Mouse (Mus musculus): ENCODE results near the gene Rfx8. TPM values are rescaled to one million over a fixed set of nuclear protein-coding genes. Genes with fewer than 3 reads are reported as not detected.

Rfx8 gene
- polyA plus RNA-seq, 1 experiment from 2014 or later: 0.23 TPM

DNA sequence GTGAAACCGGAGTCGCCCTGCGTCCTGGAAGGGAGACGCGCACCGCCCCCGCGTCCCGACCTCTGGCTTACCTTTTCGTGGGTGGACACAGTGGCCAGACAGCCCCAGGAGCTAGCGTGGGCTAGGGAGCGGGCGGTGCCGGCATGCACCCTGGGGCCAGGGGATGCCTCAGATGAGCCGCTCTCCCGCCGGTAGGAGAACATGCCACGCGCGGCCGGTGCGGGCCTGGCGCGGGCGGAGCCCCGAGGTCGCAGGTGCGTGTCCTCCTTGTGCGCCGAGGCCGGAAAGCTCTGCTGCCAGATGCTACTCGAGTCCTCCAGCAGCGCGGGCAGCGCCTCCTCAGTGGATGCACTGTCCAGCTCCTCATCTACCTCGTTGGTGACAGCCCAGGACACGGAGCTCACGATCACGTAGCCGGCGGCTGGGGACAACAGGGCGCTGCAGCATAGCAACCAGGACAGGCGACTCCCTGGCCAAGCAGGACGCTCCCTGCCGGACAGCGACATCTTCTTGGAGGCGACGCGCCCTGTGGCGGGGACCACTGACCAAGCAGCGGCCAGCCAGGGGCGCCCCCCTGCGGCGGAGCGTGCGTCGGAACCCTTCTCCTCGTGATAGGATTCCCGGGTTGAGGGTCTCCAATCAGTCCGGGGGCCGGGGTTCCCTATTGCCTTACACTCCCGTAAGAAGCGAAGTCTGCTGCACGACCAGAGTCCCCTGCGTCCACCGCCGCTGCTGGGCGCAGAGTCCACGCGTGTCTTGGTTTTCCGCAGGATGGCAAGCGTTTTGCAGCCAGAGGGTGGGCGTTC is 70.2 kb downstream of the Rfx8 start:
- under 1% methylated on average over 68 of the region's 73 CpGs for WGBS
- Histone ChIP-seq H3K4me3 (ENCODE audit: low read length) (peak overlapping the region; percentile 75), H3K4me2 (ENCODE audit: low read length) (peak overlapping the region; percentile 99), H3K27me3 (replicated peaks; ENCODE audit: control insufficient read depth, insufficient read depth, low read length) (no peaks in the 10 kb centered on the region; the same call in 1 of the 2 replicates), H3K36me3 (ENCODE audit: control insufficient read depth, insufficient read depth, low read length) (no peaks in the 10 kb centered on the region), H3K4me1 (ENCODE audit: control insufficient read depth, insufficient read depth, low read depth, low read length) (peaks cover 10% of the 10 kb centered on the region; the same call in 1 of the 2 replicates), H3K9ac (ENCODE audit: low read depth, low read length) (peak overlapping the region; percentile 80), H3K27ac (ENCODE audit: low read depth, low read length) (peak overlapping the region; percentile 84), H3K9me3 (ENCODE audit: control insufficient read depth, low read length) (no peaks in the 10 kb centered on the region)
- ATAC-seq: peak; percentile 85

- Histone ChIP-seq H3K9me3 (ENCODE audit: control insufficient read depth, low read length) (no peaks in the 10 kb centered on the region), H3K4me1 (ENCODE audit: control insufficient read depth, insufficient read depth, low read depth, low read length) (peaks cover 10% of the 10 kb centered on the region; the same call in 1 of the 2 replicates), H3K27ac (ENCODE audit: low read depth, low read length) (peak overlapping the region; percentile 84), H3K27me3 (replicated peaks; ENCODE audit: control insufficient read depth, insufficient read depth, low read length) (no peaks in the 10 kb centered on the region; the same call in 1 of the 2 replicates), H3K36me3 (ENCODE audit: control insufficient read depth, insufficient read depth, low read length) (no peaks in the 10 kb centered on the region), H3K9ac (ENCODE audit: low read depth, low read length) (peak overlapping the region; percentile 80), H3K4me3 (ENCODE audit: low read length) (peak overlapping the region; percentile 75), H3K4me2 (ENCODE audit: low read length) (peak overlapping the region; percentile 99)
- 11% methylated on average over 17 of the region's 17 CpGs for WGBS
- ATAC-seq: peak; percentile 57; the same call in 1 of the 2 replicates
These were observed 70.9 kb downstream of the Rfx8 start for GRCm38 (mm10) chr1:39649691-39650434.

GRCm38 (mm10) chr1:39648584-39648983 is 72.2 kb downstream of the Rfx8 start:
- H3K36me3 ChIP-seq (ENCODE audit: control insufficient read depth, insufficient read depth, low read length): no peaks in the 10 kb centered on the region
- no peak for ATAC-seq
- no peaks in the 10 kb centered on the region for H3K9me3 ChIP-seq (ENCODE audit: control insufficient read depth, low read length)
- H3K4me3 ChIP-seq (ENCODE audit: low read length): no peak overlapping the region
- H3K4me1 ChIP-seq (ENCODE audit: control insufficient read depth, insufficient read depth, low read depth, low read length): peaks cover 10% of the 10 kb centered on the region; the same call in 1 of the 2 replicates
- no peak overlapping the region for H3K27ac ChIP-seq (ENCODE audit: low read depth, low read length)
- whole genome bisulfite sequencing: 77% methylated on average over 7 of the region's 7 CpGs
- no peak overlapping the region for H3K4me2 ChIP-seq (ENCODE audit: low read length)
- H3K9ac ChIP-seq (ENCODE audit: low read depth, low read length): no peak overlapping the region
- no peaks in the 10 kb centered on the region; the same call in 1 of the 2 replicates for H3K27me3 ChIP-seq (replicated peaks; ENCODE audit: control insufficient read depth, insufficient read depth, low read length)

GRCm38 (mm10) chr1:39645905-39646759 is 74.7 kb downstream of the Rfx8 start:
- 0 out of 2 replicates have a peak, but pooled peaks cover 4% of the 10 kb centered on the region for H3K36me3 ChIP-seq (ENCODE audit: control insufficient read depth, insufficient read depth, low read length)
- peaks cover 10% of the 10 kb centered on the region; the same call in 1 of the 2 replicates for H3K4me1 ChIP-seq (ENCODE audit: control insufficient read depth, insufficient read depth, low read depth, low read length)
- H3K27ac ChIP-seq (ENCODE audit: low read depth, low read length): peak overlapping the region; percentile 55
- H3K4me3 ChIP-seq (ENCODE audit: low read length): no peak overlapping the region
- H3K9me3 ChIP-seq (ENCODE audit: control insufficient read depth, low read length): no peaks in the 10 kb centered on the region
- no peak overlapping the region for H3K4me2 ChIP-seq (ENCODE audit: low read length)
- no peak overlapping the region for H3K9ac ChIP-seq (ENCODE audit: low read depth, low read length)
- no peaks in the 10 kb centered on the region for H3K27me3 ChIP-seq (replicated peaks; ENCODE audit: control insufficient read depth, insufficient read depth, low read length)
- ATAC-seq: peak; percentile 32
- WGBS: 32% methylated on average over 8 of the region's 8 CpGs

GRCm38 (mm10) chr1:39644333-39644732 is 76.5 kb downstream of the Rfx8 start:
- Histone ChIP-seq H3K27ac (ENCODE audit: low read depth, low read length) (no peak overlapping the region), H3K9ac (ENCODE audit: low read depth, low read length) (no peak overlapping the region), H3K4me2 (ENCODE audit: low read length) (no peak overlapping the region), H3K36me3 (ENCODE audit: control insufficient read depth, insufficient read depth, low read length) (0 out of 2 replicates have a peak, but pooled peaks cover 4% of the 10 kb centered on the region), H3K27me3 (replicated peaks; ENCODE audit: control insufficient read depth, insufficient read depth, low read length) (no peaks in the 10 kb centered on the region), H3K4me3 (ENCODE audit: low read length) (no peak overlapping the region), H3K9me3 (ENCODE audit: control insufficient read depth, low read length) (no peaks in the 10 kb centered on the region), H3K4me1 (ENCODE audit: control insufficient read depth, insufficient read depth, low read depth, low read length) (peaks cover 8% of the 10 kb centered on the region; the same call in 1 of the 2 replicates)
- no peak for ATAC-seq
- WGBS: 61% methylated on average over 1 of the region's 1 CpGs

GRCm38 (mm10) chr1:39641667-39642066 is 79.1 kb downstream of the Rfx8 start:
- Histone ChIP-seq H3K9ac (ENCODE audit: low read depth, low read length) (no peak overlapping the region), H3K36me3 (ENCODE audit: control insufficient read depth, insufficient read depth, low read length) (0 out of 2 replicates have a peak, but pooled peaks cover 4% of the 10 kb centered on the region), H3K9me3 (ENCODE audit: control insufficient read depth, low read length) (no peaks in the 10 kb centered on the region), H3K4me3 (ENCODE audit: low read length) (no peak overlapping the region), H3K4me1 (ENCODE audit: control insufficient read depth, insufficient read depth, low read depth, low read length) (peaks cover 8% of the 10 kb centered on the region; the same call in 1 of the 2 replicates), H3K4me2 (ENCODE audit: low read length) (no peak overlapping the region), H3K27ac (ENCODE audit: low read depth, low read length) (no peak overlapping the region), H3K27me3 (replicated peaks; ENCODE audit: control insufficient read depth, insufficient read depth, low read length) (no peaks in the 10 kb centered on the region)
- no peak for ATAC-seq
- WGBS: 92% methylated on average over 7 of the region's 7 CpGs

- no peak for ATAC-seq
- H3K4me2 ChIP-seq (ENCODE audit: low read length): no peak overlapping the region
These were observed 83.7 kb downstream of the Rfx8 start for GRCm38 (mm10) chr1:39637139-39637538.

GRCm38 (mm10) chr1:39636660-39637059 is 84.1 kb downstream of the Rfx8 start:
- H3K36me3 ChIP-seq (ENCODE audit: control insufficient read depth, insufficient read depth, low read length): 0 out of 2 replicates have a peak, but pooled peaks cover under 1% of the 10 kb centered on the region
- H3K27me3 ChIP-seq (replicated peaks; ENCODE audit: control insufficient read depth, insufficient read depth, low read length): no peaks in the 10 kb centered on the region
- no peak overlapping the region for H3K27ac ChIP-seq (ENCODE audit: low read depth, low read length)
- no peak overlapping the region for H3K4me3 ChIP-seq (ENCODE audit: low read length)
- H3K9me3 ChIP-seq (ENCODE audit: control insufficient read depth, low read length): no peaks in the 10 kb centered on the region
- no peaks in the 10 kb centered on the region for H3K4me1 ChIP-seq (ENCODE audit: control insufficient read depth, insufficient read depth, low read depth, low read length)
- peak; percentile 53; the same call in 1 of the 2 replicates for ATAC-seq
- no peak overlapping the region for H3K4me2 ChIP-seq (ENCODE audit: low read length)
- no peak overlapping the region for H3K9ac ChIP-seq (ENCODE audit: low read depth, low read length)
- WGBS: 3% methylated on average over 5 of the region's 5 CpGs

More at GRCm38 (mm10) chr1:39637139-39637538, 83.7 kb downstream of the Rfx8 start:
- Histone ChIP-seq H3K36me3 (ENCODE audit: control insufficient read depth, insufficient read depth, low read length) (0 out of 2 replicates have a peak, but pooled peaks cover 4% of the 10 kb centered on the region), H3K9me3 (ENCODE audit: control insufficient read depth, low read length) (no peaks in the 10 kb centered on the region), H3K4me1 (ENCODE audit: control insufficient read depth, insufficient read depth, low read depth, low read length) (no peaks in the 10 kb centered on the region), H3K27ac (ENCODE audit: low read depth, low read length) (no peak overlapping the region), H3K4me3 (ENCODE audit: low read length) (no peak overlapping the region), H3K9ac (ENCODE audit: low read depth, low read length) (no peak overlapping the region), H3K27me3 (replicated peaks; ENCODE audit: control insufficient read depth, insufficient read depth, low read length) (no peaks in the 10 kb centered on the region)
- whole genome bisulfite sequencing: 64% methylated on average over 8 of the region's 8 CpGs
